Mouse (Mus musculus) forebrain, embryonic 16.5 days (tissue): Measurements from ENCODE around the gene Actrt2. TPM values are rescaled to one million over a fixed set of nuclear protein-coding genes. Genes with fewer than 3 reads are reported as not detected.

ENCODE experiments used
- ATAC-seq: fragments of 200-750 bp; cut with Nextera tagmentation; 2 replicates; pipeline ENCODE4 v1.8.0; 2017; ENCODE audit warnings: mild to moderate bottlenecking, moderate library complexity
- H3K27ac ChIP-seq: fragments of 300-500 bp; sonication (generic); 2 replicates; pipeline ENCODE4 v1.5.1; 2014; ENCODE audit warnings: low read length, control low read depth
- H3K27me3 ChIP-seq: fragments of 300-500 bp; sonication (generic); replicated peaks from 2 replicates; pipeline ENCODE4 v1.6.1; 2014; ENCODE audit warnings: low read length; ENCODE audit not compliant: control insufficient read depth, insufficient read depth
- H3K36me3 ChIP-seq: fragments of 300-500 bp; sonication (generic); 2 replicates; pipeline ENCODE4 v1.6.1; 2014; ENCODE audit not compliant: control insufficient read depth, insufficient read depth
- H3K4me1 ChIP-seq: fragments of 300-500 bp; sonication (generic); replicated peaks from 2 replicates; pipeline ENCODE4 v1.6.1; 2014; ENCODE audit warnings: low read length; ENCODE audit not compliant: control insufficient read depth, insufficient read depth
- H3K4me2 ChIP-seq: fragments of 300-500 bp; sonication (generic); 2 replicates; pipeline ENCODE4 v1.6.1; 2014; ENCODE audit warnings: mild to moderate bottlenecking, low read length, control low read depth
- H3K4me3 ChIP-seq: fragments of 300-500 bp; sonication (generic); replicated peaks from 2 replicates; pipeline ENCODE4 v1.5.1; 2014; ENCODE audit warnings: mild to moderate bottlenecking, low read length, control low read depth
- H3K9ac ChIP-seq: fragments of 300-500 bp; sonication (generic); replicated peaks from 2 replicates; pipeline ENCODE4 v1.6.1; 2014; ENCODE audit warnings: low read depth, low read length, control low read depth
- H3K9me3 ChIP-seq: fragments of 300-500 bp; sonication (generic); 2 replicates; pipeline ENCODE4 v1.6.1; 2016; ENCODE audit warnings: low read length; ENCODE audit not compliant: control insufficient read depth
- WGBS: fragments of 180-500 bp; shearing (Covaris S2); extraction: QIAGEN DNeasy Blood & Tissue Kit; methylation state at CpG from one replicate; pipeline ENCODE4 v1.1.7; 2014; 5-methylcytosine and 5-hydroxymethylcytosine counted together
- polyA plus RNA-seq: library from polyadenylated mRNA; unstranded; fragments of >200 nt; fragmentation: Nextera tagmentation; extraction: Ambion mirVana; gene quantifications from 2 replicates; pipeline ENCODE4 v1.2.1, GENCODE M21; 2015

The Actrt2 gene
- polyA plus RNA-seq, 1 experiment from 2014 or later = not detected

DNA sequence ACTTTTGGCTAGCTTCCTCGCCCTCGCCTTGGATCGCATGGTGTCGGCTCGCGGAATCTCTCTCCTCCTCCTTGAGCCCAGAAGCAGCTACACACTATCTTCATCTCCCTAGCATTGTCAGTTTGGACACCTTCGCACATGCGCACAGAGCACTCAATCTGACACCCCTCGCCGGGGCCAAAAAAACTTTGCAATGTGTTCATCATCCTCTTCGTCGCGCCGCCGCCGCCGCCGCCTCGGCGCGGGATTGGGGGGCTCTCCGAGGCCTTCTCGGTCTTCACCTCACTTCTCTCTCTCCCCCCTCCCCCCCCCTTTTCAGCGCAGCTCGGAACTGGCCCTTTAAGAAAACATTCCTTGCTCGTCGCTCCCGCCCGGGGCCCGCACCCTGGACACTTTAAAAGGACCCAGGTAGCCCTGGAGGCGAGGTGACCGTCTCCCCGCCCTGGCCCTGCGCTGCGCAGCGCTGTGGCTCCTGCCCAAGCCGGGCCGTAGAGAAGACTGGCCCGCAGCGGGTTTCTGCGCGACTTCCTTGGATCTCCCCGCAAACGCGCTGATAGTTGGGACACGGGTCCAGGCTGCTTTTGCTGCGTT is 30.9 kb downstream of the Actrt2 start, which contains the start of gene Prdm16:
Gene Prdm16, minus strand, starts transcription at position 153 of the 591 bp plus-strand sequence.
- WGBS = under 1% methylated on average over 47 of the region's 47 CpGs
- H3K36me3 ChIP-seq = no peaks in the 10 kb centered on the region
- peaks cover 69% of the 10 kb centered on the region for H3K4me1 ChIP-seq
- peak within 1 kb of the TSS; percentile 78 for H3K9ac ChIP-seq
- peak; percentile 38 for ATAC-seq
- peak within 1 kb of the TSS; percentile 84 for H3K27ac ChIP-seq
- no peaks in the 10 kb centered on the region for H3K9me3 ChIP-seq
- H3K4me3 ChIP-seq = peak within 1 kb of the TSS; percentile 51
- peaks cover 14% of the 10 kb centered on the region; the same call in 1 of the 2 replicates for H3K27me3 ChIP-seq
- H3K4me2 ChIP-seq = peak within 1 kb of the TSS; percentile 80

DNA sequence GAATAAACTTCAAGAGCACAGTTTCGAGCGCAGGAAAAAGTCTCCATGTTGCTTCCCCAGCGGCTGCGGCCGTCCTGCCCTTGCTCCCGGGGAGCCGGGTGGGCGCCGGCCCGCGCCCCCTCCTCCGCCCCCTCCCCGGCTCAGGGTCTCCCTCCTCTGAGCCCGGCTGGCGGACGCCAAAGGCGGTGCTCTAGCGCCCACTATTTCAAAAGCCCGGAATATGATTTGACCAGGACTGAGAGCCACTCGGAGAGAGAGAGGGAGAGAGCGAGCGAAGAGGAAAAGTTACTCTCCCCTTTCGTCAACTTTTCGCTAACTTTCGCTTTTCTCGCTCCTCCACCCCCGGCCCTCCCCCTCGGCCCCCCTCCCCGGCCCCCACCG is 31.6 kb downstream of the Actrt2 start:
- Histone ChIP-seq H3K27me3 (peaks cover 14% of the 10 kb centered on the region; the same call in 1 of the 2 replicates), H3K36me3 (no peaks in the 10 kb centered on the region)
- 0% methylated on average over 15 of the region's 30 CpGs for WGBS

DNA sequence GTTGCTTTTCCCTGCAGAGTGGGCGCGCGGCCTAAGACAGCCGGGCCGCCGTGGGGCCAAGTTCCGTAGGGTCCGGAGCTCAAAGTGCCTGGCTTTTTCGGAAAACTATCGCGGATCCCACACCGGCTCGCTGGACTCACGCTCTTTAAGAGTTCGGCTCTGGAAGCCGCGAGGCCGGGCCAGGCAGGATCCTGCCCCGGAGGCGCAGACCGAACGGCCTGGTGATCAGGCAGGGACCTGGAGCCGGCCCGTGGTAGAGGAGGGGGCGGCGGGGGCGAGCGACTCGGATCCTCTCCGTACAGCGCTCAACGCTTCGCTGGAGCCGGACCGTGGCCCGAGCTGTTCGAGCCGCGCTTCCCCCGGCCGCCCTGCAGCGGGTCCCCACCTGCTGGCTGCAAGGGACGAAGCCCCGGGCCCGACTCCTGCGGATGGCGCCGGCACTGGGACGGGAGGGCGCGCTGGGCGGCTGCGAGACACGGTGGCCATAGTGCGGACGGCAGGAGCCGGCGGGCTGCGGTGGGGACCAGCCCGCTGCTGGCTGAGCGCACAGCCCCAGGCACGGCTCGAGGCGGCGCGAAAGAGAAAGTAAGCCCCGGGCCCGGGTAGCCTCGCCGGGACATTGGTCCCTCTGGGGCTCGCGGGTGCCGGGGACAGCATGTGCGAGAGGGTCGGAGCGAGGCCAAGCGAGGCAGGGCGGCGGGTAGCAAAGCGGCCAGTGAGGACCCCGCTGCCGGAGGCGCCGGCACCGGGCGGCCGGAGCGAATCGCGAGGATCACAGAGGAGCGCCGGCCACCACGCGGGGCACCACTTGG is 32.2 kb downstream of the Actrt2 start:
- Histone ChIP-seq H3K4me3 (peak overlapping the region; percentile 51), H3K9ac (peak overlapping the region; percentile 78), H3K4me2 (peak overlapping the region; percentile 80), H3K4me1 (peaks cover 64% of the 10 kb centered on the region), H3K27ac (peak overlapping the region; percentile 84), H3K27me3 (peaks cover 14% of the 10 kb centered on the region; the same call in 1 of the 2 replicates), H3K9me3 (no peaks in the 10 kb centered on the region), H3K36me3 (no peaks in the 10 kb centered on the region)
- WGBS = under 1% methylated on average over 94 of the region's 94 CpGs
- ATAC-seq = peak; percentile 54

More for the DNA sequence above, 31.6 kb downstream of the Actrt2 start:
- Histone ChIP-seq H3K9me3 (no peaks in the 10 kb centered on the region), H3K4me1 (peaks cover 65% of the 10 kb centered on the region), H3K4me2 (peak overlapping the region; percentile 80), H3K27ac (peak overlapping the region; percentile 84), H3K9ac (peak overlapping the region; percentile 78), H3K4me3 (peak overlapping the region; percentile 51)
- peak; percentile 57 for ATAC-seq

- 7% methylated on average over 44 of the region's 44 CpGs for WGBS
- H3K4me3 ChIP-seq = peak overlapping the region; percentile 51
- H3K27me3 ChIP-seq = 0 out of 2 replicates have a peak, but pooled peaks cover 7% of the 10 kb centered on the region
- peak overlapping the region; percentile 78 for H3K9ac ChIP-seq
- H3K4me1 ChIP-seq = peaks cover 65% of the 10 kb centered on the region
- no peaks in the 10 kb centered on the region for H3K9me3 ChIP-seq
- H3K4me2 ChIP-seq = peak overlapping the region; percentile 80
- H3K27ac ChIP-seq = peak overlapping the region; percentile 84; the same call in 1 of the 2 replicates
- no peaks in the 10 kb centered on the region for H3K36me3 ChIP-seq
- ATAC-seq = no peak
Observed at GRCm38 (mm10) chr4:154634470-154635240, 33.0 kb downstream of the Actrt2 start.

DNA sequence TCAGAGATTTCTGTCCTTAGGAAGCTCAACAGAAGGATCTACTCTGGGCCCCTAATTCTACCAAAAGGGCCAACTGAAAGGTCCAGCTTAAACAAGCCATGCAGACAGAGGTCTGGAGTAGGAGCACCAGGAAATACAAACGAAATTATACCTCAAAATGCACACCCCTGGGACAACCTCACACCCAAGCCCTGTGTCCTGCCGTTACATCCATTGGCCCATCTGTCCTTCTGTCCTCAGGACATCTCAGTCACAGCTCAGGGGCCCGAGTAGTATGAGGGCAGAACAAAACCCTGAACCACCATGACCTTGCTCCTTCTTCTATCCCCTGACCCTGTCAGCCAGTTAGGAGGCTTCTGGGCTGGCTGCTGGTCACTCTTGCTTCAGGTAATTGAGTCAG is 33.7 kb downstream of the Actrt2 start:
- Histone ChIP-seq H3K4me2 (peak overlapping the region; percentile 80), H3K36me3 (no peaks in the 10 kb centered on the region), H3K27ac (peak overlapping the region; percentile 14; the same call in 1 of the 2 replicates), H3K4me3 (peak overlapping the region; percentile 51), H3K4me1 (peaks cover 68% of the 10 kb centered on the region), H3K9ac (peak overlapping the region; percentile 78), H3K27me3 (0 out of 2 replicates have a peak, but pooled peaks cover 5% of the 10 kb centered on the region), H3K9me3 (no peaks in the 10 kb centered on the region)
- ATAC-seq = no peak
- WGBS = 22% methylated on average over 3 of the region's 3 CpGs

- WGBS = 16% methylated on average over 14 of the region's 14 CpGs
- ATAC-seq = no peak
- Histone ChIP-seq H3K27me3 (0 out of 2 replicates have a peak, but pooled peaks cover 5% of the 10 kb centered on the region), H3K4me3 (peak overlapping the region; percentile 51), H3K4me2 (peak overlapping the region; percentile 80), H3K9ac (peak overlapping the region; percentile 78), H3K4me1 (peaks cover 62% of the 10 kb centered on the region), H3K27ac (peak overlapping the region; percentile 14; the same call in 1 of the 2 replicates), H3K36me3 (no peaks in the 10 kb centered on the region), H3K9me3 (no peaks in the 10 kb centered on the region)
Observed at GRCm38 (mm10) chr4:154632800-154633764, 34.6 kb downstream of the Actrt2 start.

- 45% methylated on average over 3 of the region's 3 CpGs for WGBS
- H3K4me3 ChIP-seq = peak overlapping the region; percentile 13; the same call in 1 of the 2 replicates
Observed at GRCm38 (mm10) chr4:154630763-154631162, 36.9 kb downstream of the Actrt2 start.

More at GRCm38 (mm10) chr4:154630763-154631162, 36.9 kb downstream of the Actrt2 start:
- Histone ChIP-seq H3K9ac (peak overlapping the region; percentile 29; the same call in 1 of the 2 replicates), H3K4me2 (peak overlapping the region; percentile 36), H3K4me1 (peaks cover 60% of the 10 kb centered on the region), H3K27me3 (0 out of 2 replicates have a peak, but pooled peaks cover 5% of the 10 kb centered on the region), H3K36me3 (no peaks in the 10 kb centered on the region), H3K27ac (no peak overlapping the region), H3K9me3 (no peaks in the 10 kb centered on the region)
- ATAC-seq = no peak
